8 mouse cellular contexts compared by ENCODE assay signal in the genomic region with DNA sequence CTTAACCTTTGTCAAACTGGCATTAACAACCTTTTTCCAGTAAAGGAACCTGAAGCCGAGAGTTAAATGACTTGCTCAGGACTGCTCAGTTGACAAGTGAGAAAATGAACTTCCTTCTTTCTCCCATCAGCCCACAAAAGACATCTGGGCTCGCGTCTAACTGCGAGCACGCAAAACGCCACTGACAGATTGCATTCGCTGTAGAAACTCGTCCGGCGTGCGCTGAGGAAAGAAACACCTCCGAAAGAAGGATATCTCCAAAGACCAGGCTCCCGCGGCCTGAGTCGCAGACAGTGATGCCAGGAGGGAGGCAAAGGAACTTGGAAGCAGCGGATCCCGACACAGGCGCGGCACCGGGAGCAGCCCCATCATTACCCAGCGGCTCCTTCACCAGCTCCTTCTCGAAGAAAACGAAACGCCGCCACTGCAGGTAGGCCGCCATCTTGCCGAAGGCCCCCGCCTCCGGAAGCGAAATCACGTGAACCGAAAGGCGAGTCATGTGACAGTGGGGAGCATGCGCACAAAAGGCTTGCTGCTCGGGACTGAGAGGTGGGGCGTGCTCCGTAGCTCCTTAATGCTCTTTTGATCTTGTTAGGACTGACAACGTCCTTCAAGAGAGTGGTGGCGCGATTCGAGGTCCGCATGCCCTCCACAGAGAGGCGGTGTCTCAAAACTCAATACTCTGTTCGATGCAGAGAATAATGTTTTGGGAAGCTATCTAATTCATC. TPM values are rescaled to one million over a fixed set of nuclear protein-coding genes. Genes with fewer than 3 reads are reported as not detected.
DNase-seq lines count a peak whose midpoint lies in the region; ATAC-seq and TF ChIP-seq lines count a peak whose summit lies in the region.

TSS of gene Vps11 (minus strand) at position 481 of the 728 bp plus-strand sequence.

- peak within 1 kb of the TSS; percentile 72 for H3K27ac ChIP-seq in heart, embryonic 12.5 days (ENCODE audit: poor library complexity, severe bottlenecking)
- H3K27ac ChIP-seq in kidney, postnatal 0 days: peak within 1 kb of the TSS; percentile 76
- H3K27ac ChIP-seq in liver, embryonic 11.5 days (ENCODE audit: low read depth, low read length): peak within 1 kb of the TSS; percentile 52
- peak within 1 kb of the TSS; percentile 23; the same call in 1 of the 2 replicates for H3K27ac ChIP-seq in stomach, embryonic 14.5 days (ENCODE audit: low read length)

- under 1% methylated on average over 44 of the region's 44 CpGs for WGBS in heart, embryonic 12.5 days
- under 1% methylated on average over 44 of the region's 44 CpGs for WGBS in kidney, postnatal 0 days
- WGBS in liver, embryonic 11.5 days: under 1% methylated on average over 44 of the region's 44 CpGs
- WGBS in stomach, embryonic 14.5 days: under 1% methylated on average over 44 of the region's 44 CpGs

- peaks cover 30% of the 10 kb centered on the region for H3K36me3 ChIP-seq in heart, embryonic 12.5 days
- peaks cover 20% of the 10 kb centered on the region for H3K36me3 ChIP-seq in kidney, postnatal 0 days (ENCODE audit: insufficient read depth, low read length)
- peaks cover 18% of the 10 kb centered on the region for H3K36me3 ChIP-seq in liver, embryonic 11.5 days (ENCODE audit: control insufficient read depth, insufficient read depth, low read length)
- H3K36me3 ChIP-seq in stomach, embryonic 14.5 days (ENCODE audit: control insufficient read depth, insufficient read depth, low read length): peaks cover 24% of the 10 kb centered on the region

- H3K4me3 ChIP-seq in heart, embryonic 12.5 days: peak within 1 kb of the TSS; percentile 99
- H3K4me3 ChIP-seq in kidney, postnatal 0 days (replicated peaks; ENCODE audit: low read depth, low read length): peak within 1 kb of the TSS; percentile 92
- peak within 1 kb of the TSS; percentile 80 for H3K4me3 ChIP-seq in liver, embryonic 11.5 days (ENCODE audit: low read depth, low read length)
- peak within 1 kb of the TSS; percentile 85 for H3K4me3 ChIP-seq in stomach, embryonic 14.5 days (ENCODE audit: low read depth, low read length)

- peaks cover 7% of the 10 kb centered on the region for H3K4me1 ChIP-seq in heart, embryonic 12.5 days (replicated peaks)
- 0 out of 2 replicates have a peak, but pooled peaks cover 7% of the 10 kb centered on the region for H3K4me1 ChIP-seq in kidney, postnatal 0 days (replicated peaks; ENCODE audit: insufficient read depth, low read length)
- peaks cover 4% of the 10 kb centered on the region for H3K4me1 ChIP-seq in liver, embryonic 11.5 days (replicated peaks; ENCODE audit: control insufficient read depth, insufficient read depth, low read length)
- H3K4me1 ChIP-seq in stomach, embryonic 14.5 days (ENCODE audit: control insufficient read depth, insufficient read depth, low read length): peaks cover 5% of the 10 kb centered on the region; the same call in 1 of the 2 replicates

- peak within 1 kb of the TSS; percentile 88 for H3K9ac ChIP-seq in heart, embryonic 12.5 days
- peak within 1 kb of the TSS; percentile 80 for H3K9ac ChIP-seq in kidney, postnatal 0 days (ENCODE audit: low read depth, low read length)
- H3K9ac ChIP-seq in liver, embryonic 11.5 days (ENCODE audit: low read depth, low read length): peak within 1 kb of the TSS; percentile 77
- peak within 1 kb of the TSS; percentile 57 for H3K9ac ChIP-seq in stomach, embryonic 14.5 days (replicated peaks; ENCODE audit: low read depth, low read length)

- H3K9me3 ChIP-seq in heart, embryonic 12.5 days (replicated peaks): no peaks in the 10 kb centered on the region
- H3K9me3 ChIP-seq in kidney, postnatal 0 days (replicated peaks; ENCODE audit: low read length): no peaks in the 10 kb centered on the region
- no peaks in the 10 kb centered on the region; the same call in 1 of the 2 replicates for H3K9me3 ChIP-seq in liver, embryonic 11.5 days (ENCODE audit: control insufficient read depth, low read length)
- no peaks in the 10 kb centered on the region for H3K9me3 ChIP-seq in stomach, embryonic 14.5 days (ENCODE audit: control insufficient read depth, low read depth, low read length)

- peak within 1 kb of the TSS; percentile 96 for H3K4me2 ChIP-seq in heart, embryonic 12.5 days
- H3K4me2 ChIP-seq in kidney, postnatal 0 days (ENCODE audit: low read length): peak within 1 kb of the TSS; percentile 90
- H3K4me2 ChIP-seq in liver, embryonic 11.5 days: peak within 1 kb of the TSS; percentile 72
- H3K4me2 ChIP-seq in stomach, embryonic 14.5 days (replicated peaks; ENCODE audit: low read depth, low read length): peak within 1 kb of the TSS; percentile 84

- DNase-seq in CD4-positive helper T cell, adult 2 months (ENCODE audit: low read depth, low spot score): peak; percentile 97
- DNase-seq in brain, embryonic 18.5 days (ENCODE audit: low read depth, low spot score): peak; percentile 91
- DNase-seq in kidney, postnatal 0 days (ENCODE audit: low spot score): peak; percentile 99
- DNase-seq in liver, embryonic 11.5 days (ENCODE audit: low spot score): peak; percentile 93
- peak; percentile 98 for DNase-seq in naive thymus-derived CD4-positive, alpha-beta T cell, adult 2 months (ENCODE audit: low read depth)

- no peak; the same call in 1 of the 2 replicates for TF ChIP-seq CTCF in kidney, postnatal 0 days (IDR thresholded peaks at IDR 0.05; ENCODE audit: low read depth)

- H3K27me3 ChIP-seq in heart, embryonic 12.5 days (replicated peaks): no peaks in the 10 kb centered on the region
- no peaks in the 10 kb centered on the region for H3K27me3 ChIP-seq in kidney, postnatal 0 days (ENCODE audit: insufficient read depth, low read length)
- no peaks in the 10 kb centered on the region for H3K27me3 ChIP-seq in liver, embryonic 11.5 days (replicated peaks; ENCODE audit: control insufficient read depth, insufficient read depth, low read length)
- H3K27me3 ChIP-seq in stomach, embryonic 14.5 days (ENCODE audit: control insufficient read depth, insufficient read depth, low read length): no peaks in the 10 kb centered on the region

- peak; percentile 94 for ATAC-seq in erythroid progenitor cell, adult 5-6 weeks (replicated peaks; ENCODE audit: low FRiP score, poor library complexity, severe bottlenecking)
- ATAC-seq in heart, embryonic 12.5 days (ENCODE audit: insufficient number of reproducible peaks, low FRiP score): peak; percentile 93
- ATAC-seq in kidney, postnatal 0 days (replicated peaks; ENCODE audit: low FRiP score, low read depth): peak; percentile 91
- peak; percentile 92 for ATAC-seq in liver, embryonic 11.5 days (replicated peaks; ENCODE audit: low FRiP score)
- peak; percentile 96 for ATAC-seq in stomach, embryonic 14.5 days (ENCODE audit: insufficient number of reproducible peaks, insufficient read depth, low FRiP score, low read depth)

RNA-seq across cellular contexts. Expression of gene Vps11, which starts in this region (rescaled TPM):
- 2.5 and 6.7 TPM in 2 replicates for total RNA-seq in erythroid progenitor cell, adult 5-6 weeks (2015; ENCODE audit: low replicate concordance)
- 9.5 and 15.7 TPM in 2 replicates for total RNA-seq in erythroid progenitor cell, adult 5-6 weeks (2017; ENCODE audit: low replicate concordance)
- polyA plus RNA-seq in heart, embryonic 12.5 days (2016; fragmentation: Nextera tagmentation; extraction: Ambion mirVana): 19.7 and 21.8 TPM in 2 replicates
- 30.3 and 31.1 TPM in 2 replicates for polyA plus RNA-seq in kidney, postnatal 0 days (2015; fragmentation: Nextera tagmentation; extraction: Ambion mirVana)
- polyA plus RNA-seq in liver, embryonic 11.5 days (2014; fragmentation: Nextera tagmentation; extraction: Ambion mirVana): 25.2 and 26.1 TPM in 2 replicates
- 24.5 and 25.4 TPM in 2 replicates for polyA plus RNA-seq in stomach, embryonic 14.5 days (2014; fragmentation: Nextera tagmentation; extraction: Ambion mirVana)

Comparison
In these comparisons a context has a peak if more than half of its experiments do, and no peak if none do; other contexts are left out.
1. Peak in every context shown above with its lines: DNase-seq, ATAC-seq, H3K4me3 ChIP-seq and H3K27ac ChIP-seq.
2. H3K27ac ChIP-seq: peak in every context shown above with its lines; median percentile 76 in kidney, postnatal 0 days; 72 in heart, embryonic 12.5 days; 52 in liver, embryonic 11.5 days; 23 in stomach, embryonic 14.5 days.